Mouse (Mus musculus): Measurements from ENCODE around the gene Lcp1.

- TF ChIP-seq CTCF (IDR thresholded peaks at IDR 0.05; ENCODE audit: low read depth) = no peak
- TF ChIP-seq EP300 (optimal IDR thresholded peaks at IDR 0.05) = no peak
Measured at GRCm38 (mm10) chr14:75236636-75237003, 105.7 kb downstream of the Lcp1 start.

Data from stomach, postnatal 0 days (tissue).